Mouse (Mus musculus): Measurements from ENCODE around the gene Smndc1. TPM values are rescaled to one million over a fixed set of nuclear protein-coding genes. Genes with fewer than 3 reads are reported as not detected.

Gene Smndc1
- total RNA-seq, 2 experiments from 2014 or later, result 45.6 to 56.9 TPM

DNA sequence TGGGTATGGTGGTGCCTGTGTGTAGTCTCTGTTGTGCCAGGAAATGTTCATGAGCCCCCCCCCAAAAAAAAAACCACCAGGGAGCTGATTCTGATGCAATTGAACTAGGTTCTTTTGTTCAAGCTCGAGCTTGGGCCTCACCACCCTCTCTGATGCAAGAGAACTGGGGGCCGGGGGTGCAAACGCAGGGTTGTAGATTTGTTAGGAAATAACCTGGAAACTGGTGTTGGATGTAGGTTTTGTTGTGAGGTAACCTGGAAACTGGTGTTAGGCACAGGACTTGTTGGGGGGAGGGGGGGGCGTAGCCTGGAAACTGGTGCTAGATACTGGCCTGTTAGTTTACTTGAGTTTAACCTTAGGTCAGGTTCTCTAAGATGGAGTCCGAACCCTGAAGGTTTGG is 1.4 kb upstream of the Smndc1 start:
- no peak for ATAC-seq (replicated peaks; ENCODE audit: low FRiP score, low TSS enrichment, poor library complexity, severe bottlenecking)

DNA sequence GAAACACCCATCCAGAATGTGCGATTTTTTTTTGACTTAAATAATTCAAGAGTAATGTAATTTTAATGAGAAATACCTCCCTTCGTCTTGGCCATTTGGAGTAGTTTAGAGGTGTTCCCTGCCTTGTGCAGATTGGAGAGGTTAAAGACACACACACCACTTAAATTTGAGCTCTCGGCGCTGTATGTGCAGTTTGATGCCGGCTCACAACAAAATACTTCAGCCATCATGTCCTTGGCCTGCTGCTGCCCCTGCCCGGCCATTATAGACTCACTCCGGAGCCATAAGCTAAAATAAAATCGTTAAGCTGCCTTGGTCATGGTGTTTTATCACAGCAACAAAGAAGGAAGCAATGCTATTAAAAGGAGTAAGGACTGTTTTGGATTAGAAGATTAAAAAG is 1.0 kb upstream of the Smndc1 start:
- no peak for ATAC-seq (replicated peaks; ENCODE audit: low FRiP score, low TSS enrichment, poor library complexity, severe bottlenecking)

DNA sequence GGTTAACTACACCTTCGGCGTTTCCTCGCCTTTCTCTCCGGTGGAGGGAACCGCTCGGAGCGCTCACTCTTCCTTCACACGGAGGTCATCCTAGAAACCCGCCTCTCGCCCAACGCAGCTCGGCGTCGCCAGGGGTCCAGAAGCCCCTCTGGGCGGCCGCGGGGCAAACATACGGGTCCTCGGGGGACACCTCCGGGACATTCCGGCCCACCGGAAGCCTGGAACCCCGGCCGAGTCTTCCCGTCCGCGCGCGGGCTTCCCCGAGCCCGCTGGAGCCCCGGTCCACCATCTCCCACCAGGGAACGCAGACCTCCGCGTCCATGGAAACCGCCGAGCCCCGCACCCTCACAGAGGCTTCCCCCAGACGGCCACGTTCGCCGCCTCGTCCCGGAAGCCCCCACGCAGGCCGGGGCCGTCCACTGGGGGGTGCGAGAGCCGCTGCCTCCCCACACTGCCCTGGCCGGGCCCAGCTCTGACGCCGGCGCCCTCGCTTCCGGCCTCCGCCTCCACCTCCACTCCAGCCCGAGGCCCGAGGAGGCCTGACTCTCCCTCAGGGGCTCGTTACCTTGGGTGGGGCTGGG is 437 bp downstream of the Smndc1 start:
- ATAC-seq (replicated peaks; ENCODE audit: low FRiP score, low TSS enrichment, poor library complexity, severe bottlenecking), result peak; percentile 25

DNA sequence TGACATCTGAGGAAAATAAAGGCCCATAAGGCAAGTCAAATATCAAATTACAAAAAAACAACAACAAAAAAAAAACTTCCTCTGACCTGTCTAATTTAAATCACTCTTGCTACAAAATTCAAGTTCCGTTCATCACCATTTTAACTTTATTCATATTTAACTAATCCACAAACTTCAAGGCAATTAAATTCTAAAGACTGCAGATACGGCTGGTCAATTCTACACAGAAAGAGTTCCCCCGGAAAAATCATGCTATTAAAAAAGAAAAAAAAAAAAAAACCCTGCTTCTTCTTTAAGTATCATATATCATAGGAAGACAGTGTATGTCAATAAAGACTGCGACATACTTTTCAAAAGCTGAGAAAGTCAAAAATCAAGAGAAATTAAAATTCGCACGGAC is 961 bp downstream of the Smndc1 start:
- no peak for ATAC-seq (replicated peaks; ENCODE audit: low FRiP score, low TSS enrichment, poor library complexity, severe bottlenecking)

DNA sequence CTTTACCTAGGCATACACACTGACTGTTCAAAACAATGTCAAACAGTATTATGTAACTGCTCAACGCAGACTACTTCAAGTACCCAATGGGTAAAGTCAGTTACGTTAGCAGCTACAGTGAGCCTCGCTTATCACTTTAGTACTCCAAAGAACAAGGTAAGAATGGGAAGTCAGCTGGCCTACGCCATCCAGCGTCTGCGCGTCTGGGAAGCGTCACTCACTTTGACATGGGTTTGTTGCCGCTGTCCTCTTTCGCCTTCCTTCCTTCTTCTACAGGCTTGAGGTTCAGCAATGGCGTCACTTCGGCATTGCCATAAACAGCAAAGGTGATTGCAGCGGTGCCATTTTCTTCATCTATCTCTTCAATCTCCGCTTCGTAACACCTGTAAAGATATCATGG is 7.0 kb downstream of the Smndc1 start:
- ATAC-seq (replicated peaks; ENCODE audit: low FRiP score, low TSS enrichment, poor library complexity, severe bottlenecking), result no peak

DNA sequence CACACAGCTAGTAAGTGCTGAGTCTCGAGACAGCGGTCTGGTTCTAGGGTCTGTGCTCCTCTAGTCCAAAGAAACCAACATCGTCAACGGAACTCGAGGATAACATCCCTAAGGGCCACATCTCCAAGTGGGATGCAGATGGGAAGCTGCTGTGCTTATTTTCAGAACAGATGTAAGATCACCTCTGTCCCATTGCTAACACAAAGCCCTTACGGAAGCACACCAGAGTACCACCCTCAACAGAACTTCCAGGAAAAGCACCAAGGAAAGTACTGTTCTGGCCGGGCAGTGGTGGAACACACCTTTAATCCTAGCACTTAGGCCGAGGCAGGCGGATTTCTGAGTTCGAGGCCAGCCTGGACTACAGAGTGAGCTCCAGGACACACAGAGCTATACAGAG is 12.0 kb downstream of the Smndc1 start:
- ATAC-seq (replicated peaks; ENCODE audit: low FRiP score, low TSS enrichment, poor library complexity, severe bottlenecking), result no peak

DNA sequence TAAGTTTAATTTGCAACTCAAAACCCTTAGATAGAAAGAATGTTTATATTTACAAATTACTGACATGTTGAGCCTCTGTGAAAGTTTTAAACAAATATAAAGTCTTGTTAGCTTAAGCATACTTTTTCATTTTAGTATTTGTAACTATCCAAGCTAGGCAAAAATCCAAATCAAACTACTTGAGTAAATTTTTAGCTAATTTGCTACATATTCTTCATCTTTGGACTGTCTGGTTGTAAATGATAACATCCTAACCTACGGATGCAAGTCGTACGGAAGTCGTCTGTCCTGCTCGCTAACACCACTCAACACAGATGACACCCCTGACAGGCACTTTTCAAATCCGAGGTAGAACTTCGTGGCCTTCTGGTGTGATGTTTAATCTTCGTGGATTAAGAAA is 12.7 kb downstream of the Smndc1 start:
- ATAC-seq (replicated peaks; ENCODE audit: low FRiP score, low TSS enrichment, poor library complexity, severe bottlenecking), result no peak

DNA sequence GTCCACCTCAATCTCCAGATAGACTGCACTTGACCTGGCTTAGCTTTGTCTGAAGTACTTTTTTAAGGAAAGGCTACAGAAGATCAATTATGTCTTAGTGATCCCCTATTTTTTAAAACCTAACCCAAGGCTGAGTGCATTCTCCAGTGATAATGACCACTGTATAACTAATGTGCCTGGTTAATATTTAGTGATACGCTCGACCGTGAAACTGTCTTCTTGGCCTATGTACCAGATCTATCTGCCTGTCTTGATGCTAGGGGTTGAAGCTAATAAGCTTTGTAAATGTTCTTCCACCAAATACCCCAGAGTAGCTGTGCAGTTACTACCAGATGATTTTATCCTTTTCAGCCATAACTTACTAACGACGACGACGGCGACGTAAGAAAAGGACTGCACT is 14.6 kb downstream of the Smndc1 start:
- ATAC-seq (replicated peaks; ENCODE audit: low FRiP score, low TSS enrichment, poor library complexity, severe bottlenecking), result no peak

DNA sequence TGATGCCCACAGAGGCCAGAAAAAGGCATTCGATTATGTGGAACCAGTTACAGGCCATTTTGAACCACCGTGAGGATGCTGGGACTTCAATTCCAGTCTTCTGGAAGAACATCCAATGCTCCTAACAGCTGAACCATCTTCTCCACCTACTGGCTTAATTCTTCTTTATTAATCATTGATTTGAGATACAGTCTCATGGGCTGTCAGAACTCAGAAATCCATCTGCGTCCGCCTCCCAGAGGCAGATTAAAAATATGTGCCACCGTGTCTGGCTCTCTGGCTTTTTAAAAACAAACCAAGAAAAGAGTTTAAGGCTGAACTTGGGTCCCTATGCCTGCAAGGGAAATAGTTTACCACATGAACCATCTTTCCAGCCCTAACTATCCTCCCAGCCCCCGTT is 15.1 kb downstream of the Smndc1 start:
- ATAC-seq (replicated peaks; ENCODE audit: low FRiP score, low TSS enrichment, poor library complexity, severe bottlenecking), result no peak

DNA sequence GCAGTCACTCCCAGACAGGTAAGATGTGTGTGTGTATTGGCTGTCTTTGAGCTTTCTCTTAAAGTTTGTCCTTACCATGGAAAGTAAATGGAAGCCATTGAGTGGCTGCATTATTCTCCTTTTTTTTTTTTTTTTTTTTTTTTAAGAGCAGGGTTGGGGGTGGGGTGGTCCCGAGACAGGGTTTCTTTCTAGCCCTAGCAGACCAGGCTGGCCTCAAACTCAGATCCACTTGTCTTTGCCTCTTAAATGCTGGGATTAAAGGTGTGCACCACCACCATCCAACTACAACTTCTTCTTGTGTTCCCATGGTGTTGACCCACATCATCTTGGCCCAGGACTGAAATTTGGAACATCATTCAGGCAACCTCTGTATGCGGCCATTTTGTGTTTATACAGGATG is 16.8 kb downstream of the Smndc1 start:
- no peak for ATAC-seq (replicated peaks; ENCODE audit: low FRiP score, low TSS enrichment, poor library complexity, severe bottlenecking)

DNA sequence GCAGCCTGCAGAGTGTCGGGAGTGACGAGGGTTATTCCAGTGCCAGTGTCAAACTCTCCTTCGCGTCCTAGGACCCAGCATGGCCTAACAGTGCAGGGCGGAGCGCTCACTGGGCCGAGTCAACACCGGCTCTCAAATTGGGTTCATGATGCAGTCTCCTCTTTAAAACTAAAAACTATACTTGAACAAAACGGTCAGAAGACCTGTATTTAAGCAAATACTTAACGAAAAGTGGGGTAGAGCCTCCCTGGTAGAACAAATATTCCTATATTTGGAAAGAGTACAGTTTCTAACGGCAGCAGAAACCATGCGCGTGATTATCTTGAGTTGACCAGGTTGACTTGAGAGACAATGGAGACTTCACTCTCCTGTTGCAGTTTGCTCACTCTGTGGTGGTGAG is 18.7 kb downstream of the Smndc1 start, which contains the start of gene Gm10197:
Gm10197 (minus strand) TSS at position 101 of the 400 bp plus-strand sequence.
- ATAC-seq (replicated peaks; ENCODE audit: low FRiP score, low TSS enrichment, poor library complexity, severe bottlenecking), result no peak

DNA sequence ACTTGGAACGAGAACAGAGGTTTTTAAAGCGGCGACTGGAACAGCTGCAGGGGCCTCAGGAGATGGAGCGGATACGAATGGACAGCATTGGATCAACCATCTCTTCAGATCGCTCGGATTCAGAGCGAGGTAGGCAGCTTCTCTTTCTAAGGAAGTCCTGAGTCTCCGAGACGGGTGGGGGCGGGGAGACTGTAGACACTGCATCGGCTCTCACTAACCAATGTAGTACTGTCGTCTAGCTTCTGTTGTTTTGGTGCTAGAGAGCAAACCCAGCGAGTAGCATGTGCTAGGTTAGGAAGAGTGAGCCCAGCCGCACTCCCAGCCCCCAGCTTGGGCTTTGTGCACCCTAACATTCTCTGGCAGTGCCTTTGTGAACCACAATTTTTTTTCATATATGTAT is 20.1 kb downstream of the Smndc1 start:
- no peak for ATAC-seq (replicated peaks; ENCODE audit: low FRiP score, low TSS enrichment, poor library complexity, severe bottlenecking)

DNA sequence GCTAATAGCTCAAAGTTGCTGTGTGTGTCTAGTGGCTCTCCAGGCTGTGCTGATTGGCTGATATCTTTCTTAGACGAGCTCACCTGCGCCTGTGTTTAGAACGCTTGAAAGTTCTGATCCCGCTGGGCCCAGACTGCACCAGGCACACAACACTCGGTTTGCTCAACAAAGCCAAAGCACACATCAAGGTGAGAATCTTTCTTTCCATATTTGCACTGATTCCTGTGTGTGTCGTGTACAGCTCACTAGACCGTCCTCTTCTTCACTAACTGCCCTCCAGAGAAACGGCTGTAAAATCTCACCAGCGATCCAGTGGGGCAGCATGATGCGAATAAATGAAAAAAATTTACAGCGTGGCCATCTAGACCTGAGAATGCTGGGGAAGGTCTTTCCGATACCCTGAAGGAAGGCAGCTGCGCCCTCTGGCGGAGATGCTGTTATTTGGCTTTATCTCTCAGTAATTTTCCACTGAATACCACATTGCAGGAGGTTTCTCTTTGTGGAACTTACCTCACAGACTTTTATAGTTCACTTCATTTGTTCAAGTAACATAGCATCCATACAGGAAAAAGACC is 20.8 kb downstream of the Smndc1 start:
- ATAC-seq (replicated peaks; ENCODE audit: low FRiP score, low TSS enrichment, poor library complexity, severe bottlenecking), result peak; percentile 71

DNA sequence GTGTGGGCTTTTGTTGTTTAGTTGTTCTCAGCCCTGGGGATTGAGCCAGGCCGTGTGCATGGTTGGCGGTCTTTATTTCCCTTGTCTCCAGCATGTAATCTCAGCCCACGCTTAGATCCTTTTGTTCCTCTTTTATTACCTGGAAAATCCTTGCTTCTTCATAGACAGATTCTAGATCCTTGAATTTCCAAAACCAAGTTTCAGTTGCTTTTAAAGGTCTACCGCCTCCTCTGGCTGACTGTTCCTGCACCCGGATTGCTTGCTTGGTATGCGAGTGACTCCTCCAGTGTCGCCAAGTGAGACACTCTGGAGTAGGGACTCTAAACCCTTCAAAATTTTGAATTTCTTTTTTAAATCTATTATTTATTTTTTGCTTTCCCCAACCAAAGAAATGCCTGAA is 23.5 kb downstream of the Smndc1 start:
- ATAC-seq (replicated peaks; ENCODE audit: low FRiP score, low TSS enrichment, poor library complexity, severe bottlenecking), result no peak

DNA sequence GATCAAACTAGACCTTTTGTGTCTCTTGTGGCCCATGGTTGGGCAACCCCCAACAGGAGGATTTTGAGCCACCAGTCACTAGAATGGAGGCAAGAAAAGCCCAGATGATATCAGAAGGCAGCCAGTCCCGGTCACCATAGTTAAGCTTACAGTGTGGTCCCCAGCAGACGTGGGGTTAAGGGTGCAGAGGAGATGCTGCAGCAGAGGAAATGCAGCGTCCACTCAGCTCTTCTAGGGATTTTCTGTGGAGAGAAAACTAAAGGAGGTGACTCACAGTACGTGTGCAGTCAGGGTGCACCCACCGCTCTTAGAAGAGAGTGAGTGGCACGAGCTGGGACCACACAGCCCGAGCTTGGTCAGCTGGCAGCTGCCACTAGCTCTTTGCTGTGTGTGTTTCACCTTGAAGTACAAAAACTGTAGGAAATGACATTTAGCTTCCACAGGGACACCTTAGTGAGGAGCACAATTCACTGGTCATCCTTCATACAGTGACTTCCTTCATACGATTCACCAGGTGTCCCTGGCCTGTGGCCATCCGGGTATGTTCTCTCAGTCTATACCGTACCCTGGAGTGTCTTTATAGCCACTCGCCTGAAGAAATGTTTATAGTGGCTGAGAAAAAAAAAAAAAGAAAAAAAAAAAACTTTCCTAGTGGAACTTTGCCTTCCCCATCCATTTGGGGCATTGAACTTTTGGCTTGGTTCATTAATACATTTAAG is 24.2 kb downstream of the Smndc1 start:
- no peak for ATAC-seq (replicated peaks; ENCODE audit: low FRiP score, low TSS enrichment, poor library complexity, severe bottlenecking)

DNA sequence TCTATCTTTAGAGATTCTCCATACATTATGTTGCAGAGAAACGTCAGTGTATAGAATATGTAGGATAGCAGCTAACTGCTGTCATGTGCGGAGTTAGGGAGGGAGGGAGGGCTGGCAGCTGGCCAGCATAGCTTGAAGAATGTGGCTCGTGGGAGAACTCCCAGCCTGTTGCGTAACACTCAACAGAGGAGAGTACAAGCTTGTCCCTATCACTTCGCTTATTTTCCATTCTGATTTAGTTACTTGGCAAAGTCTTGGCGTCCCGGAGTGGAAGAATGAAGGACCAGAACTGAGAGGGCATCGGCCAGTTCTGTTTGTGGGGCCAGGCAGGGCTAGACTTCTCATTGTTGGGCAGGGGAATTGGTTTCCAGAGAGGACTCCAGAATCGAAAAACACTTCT is 25.4 kb downstream of the Smndc1 start:
- ATAC-seq (replicated peaks; ENCODE audit: low FRiP score, low TSS enrichment, poor library complexity, severe bottlenecking), result no peak

DNA sequence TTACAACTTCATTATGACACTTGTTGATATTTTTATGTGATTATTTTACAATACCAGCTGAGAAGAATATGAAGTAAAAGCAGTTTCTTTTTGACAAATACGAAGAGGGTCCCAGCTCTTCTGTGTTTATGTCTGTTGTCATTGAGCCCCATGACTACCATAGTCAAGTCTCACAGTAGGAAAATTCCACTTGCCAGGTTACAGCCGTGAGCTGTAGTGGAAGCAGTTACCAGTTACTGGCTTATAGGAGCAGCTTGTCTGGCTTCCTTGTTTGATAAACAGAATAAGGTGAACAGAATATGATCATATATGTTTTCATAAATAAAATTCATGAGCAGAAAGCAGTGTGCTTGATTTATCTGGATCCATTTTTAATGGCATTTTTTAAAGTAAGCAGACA is 25.8 kb downstream of the Smndc1 start:
- ATAC-seq (replicated peaks; ENCODE audit: low FRiP score, low TSS enrichment, poor library complexity, severe bottlenecking), result no peak

DNA sequence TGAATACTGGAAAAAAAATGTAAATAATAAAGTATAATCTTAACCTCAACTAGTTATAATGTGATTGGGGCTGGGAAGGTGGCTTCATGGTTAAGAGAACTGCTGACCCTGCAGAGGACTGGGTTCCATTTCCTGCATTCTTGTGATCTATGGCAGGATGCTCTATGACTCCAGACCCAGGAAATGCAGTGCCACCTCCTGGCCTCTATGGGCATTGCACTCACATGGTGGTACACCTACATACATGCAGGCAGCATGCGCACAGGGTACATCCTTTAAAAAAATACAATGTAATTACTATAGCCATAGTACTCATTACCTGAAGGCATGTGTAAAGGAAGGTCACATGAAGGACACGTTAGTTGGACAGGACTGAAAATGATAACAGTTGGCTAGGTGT is 27.4 kb downstream of the Smndc1 start:
- ATAC-seq (replicated peaks; ENCODE audit: low FRiP score, low TSS enrichment, poor library complexity, severe bottlenecking), result 0 out of 2 replicates have a peak, but pooled peaks have one; percentile 53

DNA sequence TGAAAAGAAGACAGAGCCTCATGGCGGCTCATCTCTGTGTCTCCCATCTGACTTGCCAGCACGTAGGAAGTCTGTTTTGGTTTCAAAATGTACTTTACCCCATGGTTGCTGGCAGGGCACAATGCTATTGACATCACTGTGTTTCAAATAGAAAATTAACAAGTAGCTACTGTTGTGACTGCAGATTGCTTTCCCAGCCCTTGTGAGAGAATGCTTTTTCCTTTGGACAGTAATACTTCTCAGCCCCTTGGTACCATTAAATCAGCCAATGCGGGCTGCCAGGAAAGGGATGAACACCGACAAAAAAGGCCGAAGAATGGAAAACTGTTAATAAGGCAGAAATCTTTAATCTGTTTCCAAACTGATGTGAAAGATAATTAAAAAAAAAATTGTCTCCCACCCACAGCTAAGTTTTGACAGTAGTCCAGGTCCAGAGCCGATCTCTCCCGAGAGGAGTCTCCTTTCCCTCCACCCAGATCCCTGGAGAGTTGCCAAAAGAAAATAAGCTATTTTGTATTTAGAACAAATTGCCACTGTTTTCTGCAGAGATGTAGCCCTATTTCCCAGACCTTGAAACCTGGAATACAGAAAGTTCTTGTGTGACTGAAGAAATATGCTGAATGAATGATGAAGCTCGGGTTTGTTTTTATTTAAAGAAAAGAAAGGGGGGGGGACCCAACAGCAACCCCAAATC is 30.0 kb downstream of the Smndc1 start:
- no peak for ATAC-seq (replicated peaks; ENCODE audit: low FRiP score, low TSS enrichment, poor library complexity, severe bottlenecking)

DNA sequence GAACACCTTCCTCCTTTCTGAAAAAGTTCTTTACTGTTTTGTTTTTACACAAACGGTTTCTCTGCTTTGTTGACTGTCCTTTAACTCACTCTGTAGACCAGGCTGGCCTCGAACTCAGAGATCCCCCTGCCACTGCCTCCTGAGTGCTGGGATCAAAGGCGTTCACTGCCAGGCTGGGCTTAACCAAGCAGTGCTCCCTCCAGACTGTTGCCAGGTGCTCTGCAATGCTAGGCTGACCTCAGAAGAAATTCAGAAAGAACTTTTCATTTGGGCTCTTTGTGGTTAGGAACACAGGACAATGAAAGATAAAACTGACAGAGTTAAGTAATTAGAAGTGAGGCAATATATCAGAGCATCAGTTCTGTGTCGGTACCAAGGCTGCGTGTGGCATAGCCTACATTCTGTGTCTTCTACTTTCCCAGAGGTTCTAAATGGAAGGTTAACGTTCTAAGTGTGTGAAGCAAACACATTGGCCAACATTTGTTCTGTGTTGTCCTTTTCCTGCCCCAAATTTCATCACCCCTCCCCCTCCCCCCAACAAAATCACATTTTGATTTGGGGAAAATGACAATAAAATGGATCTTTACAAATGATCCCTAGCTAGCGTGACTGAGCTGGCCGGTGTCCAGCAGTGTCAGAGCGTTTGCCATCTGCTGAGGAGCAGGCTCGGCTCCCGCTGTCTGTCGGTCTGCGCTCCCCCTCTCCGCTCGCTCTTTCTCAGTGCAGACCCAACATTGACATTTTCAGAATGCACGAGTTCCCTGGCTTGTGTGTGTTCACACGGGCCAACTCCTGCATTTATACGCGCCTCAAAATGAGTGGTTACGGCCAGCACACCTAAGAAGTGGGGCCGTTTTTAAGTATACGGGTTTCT is 31.0 kb downstream of the Smndc1 start:
- no peak for ATAC-seq (replicated peaks; ENCODE audit: low FRiP score, low TSS enrichment, poor library complexity, severe bottlenecking)

Data from megakaryocyte-erythroid progenitor cell, adult 5-6 weeks (primary cell).